Mouse (Mus musculus): Measurements from ENCODE around the gene Ect2. TPM values are rescaled to one million over a fixed set of nuclear protein-coding genes. Genes with fewer than 3 reads are reported as not detected.

The Ect2 gene
- total and polyA plus RNA-seq, 2 experiments from 2014 or later: 4.7 to 5.3 TPM

DNA sequence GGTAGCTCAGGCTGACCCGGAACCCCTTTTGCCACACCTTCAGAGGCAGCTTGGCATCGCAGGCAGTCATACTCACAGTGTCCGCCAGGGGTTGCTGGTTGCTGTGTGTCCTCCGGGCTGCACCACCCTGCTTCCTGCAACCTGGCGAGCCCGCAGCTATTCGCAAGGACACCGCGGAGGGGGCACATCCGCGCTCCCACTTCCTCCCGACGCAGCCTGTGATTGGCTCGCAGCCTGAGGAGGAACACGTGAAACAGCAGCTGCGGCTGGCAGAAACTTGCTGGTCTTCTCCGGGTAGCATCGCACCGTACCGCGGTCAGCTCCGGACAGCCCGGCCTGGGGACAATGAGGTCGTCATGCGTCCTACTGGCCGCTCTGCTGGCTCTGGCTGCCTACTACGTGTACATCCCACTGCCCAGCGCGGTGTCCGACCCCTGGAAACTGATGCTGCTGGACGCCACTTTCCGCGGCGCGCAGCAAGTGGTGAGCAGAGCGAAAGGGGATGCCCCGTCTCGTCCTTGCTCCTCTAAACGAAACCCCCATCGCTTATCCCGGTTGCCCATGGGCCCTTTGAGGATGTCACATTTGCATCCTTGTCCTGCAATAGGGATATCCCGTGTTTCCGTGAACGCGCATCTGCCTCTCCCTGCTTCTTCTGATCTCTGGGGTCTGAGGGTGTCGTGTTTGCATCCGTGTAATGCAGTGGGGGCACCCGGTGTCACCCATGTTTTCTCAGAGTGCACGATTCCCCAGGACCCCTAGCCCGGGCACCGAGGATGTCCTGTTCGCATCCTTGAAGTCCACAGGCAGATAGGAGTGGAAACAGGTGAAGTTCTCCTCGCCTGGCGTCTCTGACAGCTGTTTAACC lies 29.3 kb upstream of the Ect2 start, which contains the start of gene Nceh1:
TSS of gene Nceh1 (plus strand) at position 233 of the 868 bp plus-strand sequence.
- WGBS: under 1% methylated on average over 54 of the region's 54 CpGs
- no peaks in the 10 kb centered on the region for H3K27me3 ChIP-seq (ENCODE audit: insufficient read depth, low read length)
- TF ChIP-seq CTCF (IDR thresholded peaks at IDR 0.05; ENCODE audit: low read depth): peak; percentile 95
- peak within 1 kb of the TSS; percentile 78 for H3K4me3 ChIP-seq (ENCODE audit: low read depth, low read length)
- H3K4me1 ChIP-seq (ENCODE audit: insufficient read depth): no peaks in the 10 kb centered on the region
- peak within 1 kb of the TSS; percentile 97 for H3K4me2 ChIP-seq (ENCODE audit: low read depth)
- no peaks in the 10 kb centered on the region for H3K36me3 ChIP-seq (ENCODE audit: insufficient read depth)
- H3K27ac ChIP-seq (ENCODE audit: low read depth, low read length): peak within 1 kb of the TSS; percentile 50
- peak; percentile 92 for DNase-seq
- H3K9me3 ChIP-seq (ENCODE audit: low read length): no peaks in the 10 kb centered on the region
- peak within 1 kb of the TSS; percentile 69 for H3K9ac ChIP-seq
- peak; percentile 99 for ATAC-seq

GRCm38 (mm10) chr3:27179711-27180110 lies 26.0 kb upstream of the Ect2 start:
- TF ChIP-seq CTCF (IDR thresholded peaks at IDR 0.05; ENCODE audit: low read depth): no peak
- WGBS: 86% methylated on average over 8 of the region's 8 CpGs

DNA sequence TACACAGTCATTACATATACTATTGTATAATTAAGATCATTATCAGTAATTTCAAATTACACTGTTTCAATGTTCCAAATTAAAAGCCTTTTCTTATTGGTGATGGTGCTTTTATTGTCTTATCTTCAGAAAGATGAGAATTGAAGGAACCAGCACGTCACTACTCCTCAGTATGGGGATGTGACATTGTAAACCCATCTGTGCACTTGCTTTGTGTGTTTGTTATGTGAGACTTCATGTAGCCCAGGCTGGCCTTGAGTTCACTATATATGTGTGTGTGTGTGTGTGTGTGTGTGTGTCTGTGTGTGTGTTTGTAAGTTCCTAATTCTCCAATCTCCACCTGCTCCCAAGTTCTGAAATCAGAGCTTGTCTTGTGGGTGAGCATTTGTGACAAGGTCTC lies 16.6 kb upstream of the Ect2 start:
- Histone ChIP-seq H3K4me1 (ENCODE audit: insufficient read depth) (no peaks in the 10 kb centered on the region), H3K4me3 (ENCODE audit: low read depth, low read length) (no peak overlapping the region), H3K27ac (ENCODE audit: low read depth, low read length) (no peak overlapping the region), H3K4me2 (ENCODE audit: low read depth) (no peak overlapping the region), H3K9me3 (ENCODE audit: low read length) (no peaks in the 10 kb centered on the region), H3K27me3 (ENCODE audit: insufficient read depth, low read length) (no peaks in the 10 kb centered on the region), H3K36me3 (ENCODE audit: insufficient read depth) (no peaks in the 10 kb centered on the region), H3K9ac (no peak overlapping the region)
- ATAC-seq: no peak
- 43% methylated on average over 1 of the region's 1 CpGs for WGBS
- no peak for DNase-seq
- TF ChIP-seq CTCF (IDR thresholded peaks at IDR 0.05; ENCODE audit: low read depth): no peak

More at GRCm38 (mm10) chr3:27179711-27180110, 26.0 kb upstream of the Ect2 start:
- no peak overlapping the region for H3K4me2 ChIP-seq (ENCODE audit: low read depth)
- no peaks in the 10 kb centered on the region for H3K36me3 ChIP-seq (ENCODE audit: insufficient read depth)
- no peak overlapping the region for H3K9ac ChIP-seq
- no peak overlapping the region for H3K27ac ChIP-seq (ENCODE audit: low read depth, low read length)
- no peaks in the 10 kb centered on the region for H3K4me1 ChIP-seq (ENCODE audit: insufficient read depth)
- no peaks in the 10 kb centered on the region for H3K9me3 ChIP-seq (ENCODE audit: low read length)
- ATAC-seq (no peak), DNase-seq (no peak)
- no peak overlapping the region for H3K4me3 ChIP-seq (ENCODE audit: low read depth, low read length)
- no peaks in the 10 kb centered on the region for H3K27me3 ChIP-seq (ENCODE audit: insufficient read depth, low read length)

- Histone ChIP-seq H3K9me3 (ENCODE audit: low read length) (no peaks in the 10 kb centered on the region), H3K4me3 (ENCODE audit: low read depth, low read length) (no peak overlapping the region), H3K4me1 (ENCODE audit: insufficient read depth) (no peaks in the 10 kb centered on the region), H3K27ac (ENCODE audit: low read depth, low read length) (no peak overlapping the region), H3K4me2 (ENCODE audit: low read depth) (no peak overlapping the region), H3K9ac (no peak overlapping the region), H3K36me3 (ENCODE audit: insufficient read depth) (no peaks in the 10 kb centered on the region), H3K27me3 (ENCODE audit: insufficient read depth, low read length) (no peaks in the 10 kb centered on the region)
- no peak for TF ChIP-seq CTCF (IDR thresholded peaks at IDR 0.05; ENCODE audit: low read depth)
- DNase-seq: no peak
- 80% methylated on average over 3 of the region's 3 CpGs for WGBS
- no peak for ATAC-seq
Observed at GRCm38 (mm10) chr3:27165481-27166065, 11.9 kb upstream of the Ect2 start.

DNA sequence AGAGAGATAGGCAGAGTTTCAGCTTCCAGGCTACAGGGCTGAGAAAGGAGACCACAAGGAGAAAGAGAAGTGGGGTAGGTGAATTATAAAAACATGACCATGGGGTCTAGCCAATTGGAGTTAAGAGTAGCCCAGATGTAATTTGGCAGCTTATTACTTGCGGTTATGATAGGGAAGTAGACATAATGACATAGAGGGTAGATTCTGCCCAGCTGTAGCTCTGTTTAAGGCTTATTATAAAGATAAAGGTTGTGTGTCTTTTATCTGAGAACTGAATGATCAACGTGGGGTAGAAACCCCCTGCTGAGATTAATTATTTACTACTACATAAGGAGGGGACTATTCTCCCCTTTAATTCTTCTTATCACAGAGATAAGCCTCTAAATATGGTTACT lies 8.7 kb upstream of the Ect2 start:
- 54% methylated on average over 2 of the region's 2 CpGs for WGBS
- DNase-seq (no peak), ATAC-seq (no peak)
- Histone ChIP-seq H3K4me2 (ENCODE audit: low read depth) (no peak overlapping the region), H3K4me3 (ENCODE audit: low read depth, low read length) (no peak overlapping the region), H3K27me3 (ENCODE audit: insufficient read depth, low read length) (no peaks in the 10 kb centered on the region), H3K9me3 (ENCODE audit: low read length) (no peaks in the 10 kb centered on the region), H3K9ac (no peak overlapping the region), H3K36me3 (ENCODE audit: insufficient read depth) (no peaks in the 10 kb centered on the region), H3K27ac (ENCODE audit: low read depth, low read length) (no peak overlapping the region), H3K4me1 (ENCODE audit: insufficient read depth) (no peaks in the 10 kb centered on the region)
- no peak for TF ChIP-seq CTCF (IDR thresholded peaks at IDR 0.05; ENCODE audit: low read depth)

DNA sequence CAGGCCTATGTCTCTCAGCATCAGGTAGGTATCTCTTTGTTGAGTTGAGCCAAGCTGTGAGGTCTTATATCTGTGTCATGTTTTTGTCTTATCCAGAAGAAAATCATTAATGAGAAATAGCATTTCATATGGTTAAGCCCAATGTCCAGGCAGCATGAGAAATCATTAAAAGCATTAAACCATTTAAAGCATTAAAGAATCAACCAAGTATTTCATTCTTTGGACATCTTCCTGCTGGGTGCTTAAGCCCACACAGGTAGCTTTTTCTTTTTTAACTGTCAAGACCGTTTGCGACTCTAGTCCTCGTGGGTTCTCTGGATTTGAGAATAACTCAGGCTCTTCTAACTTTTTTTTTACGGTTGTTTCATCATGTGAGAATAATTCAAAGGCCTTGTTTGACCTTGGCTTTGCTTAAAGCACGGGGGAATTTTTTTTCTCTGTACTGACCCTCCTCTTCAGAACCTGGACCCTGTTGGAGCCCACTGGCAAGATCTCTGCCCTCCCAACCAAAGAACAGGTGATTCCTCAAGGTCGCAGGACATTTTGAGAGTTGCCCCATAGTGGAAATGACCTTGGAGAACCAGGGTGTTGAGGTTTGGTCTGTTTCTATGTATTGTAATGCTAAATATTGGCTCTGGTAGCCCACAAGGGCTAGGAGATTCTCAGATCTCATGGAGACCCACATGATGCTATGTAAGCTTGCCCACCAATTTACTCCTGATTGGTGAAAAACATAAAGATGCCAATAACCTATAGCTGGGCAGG lies 8.1 kb upstream of the Ect2 start:
- DNase-seq (no peak), ATAC-seq (no peak)
- Histone ChIP-seq H3K4me2 (ENCODE audit: low read depth) (no peak overlapping the region), H3K27ac (ENCODE audit: low read depth, low read length) (no peak overlapping the region), H3K4me1 (ENCODE audit: insufficient read depth) (no peaks in the 10 kb centered on the region), H3K36me3 (ENCODE audit: insufficient read depth) (no peaks in the 10 kb centered on the region), H3K9me3 (ENCODE audit: low read length) (no peaks in the 10 kb centered on the region), H3K9ac (no peak overlapping the region), H3K27me3 (ENCODE audit: insufficient read depth, low read length) (no peaks in the 10 kb centered on the region), H3K4me3 (ENCODE audit: low read depth, low read length) (no peak overlapping the region)
- 85% methylated on average over 6 of the region's 6 CpGs for WGBS
- TF ChIP-seq CTCF (IDR thresholded peaks at IDR 0.05; ENCODE audit: low read depth): no peak
